Comparison of ENCODE assay signal across 12 mouse cellular contexts in genomic region chr8:10613371-10613770, GRCm38 (mm10).
DNase-seq lines count a peak whose midpoint lies in the region; ATAC-seq and TF ChIP-seq lines count a peak whose summit lies in the region.
"Had no signal": no experiment of that assay in that cellular context is flagged by ENCODE, and none has a peak within 500 bp of the region (broad histone marks: within the 10 kb centered on the region; RNA-seq: fewer than 3 reads in every experiment).

No protein-coding gene starts in this region.

- H3K9me3 ChIP-seq in intestine, postnatal 0 days (ENCODE audit: control insufficient read depth) = peaks cover 3% of the 10 kb centered on the region; the same call in 1 of the 2 replicates
- no peaks in the 10 kb centered on the region for H3K9me3 ChIP-seq in intestine, embryonic 15.5 days

- ATAC-seq in intestine, postnatal 0 days = no peak
- no peak for ATAC-seq in intestine, embryonic 15.5 days
- ATAC-seq: activated CD4-positive, CD25-positive, alpha-beta regulatory T cell, adult 4 months; intestine, embryonic 16.5 days had no signal

- peak; percentile 26; the same call in 1 of the 2 replicates for TF ChIP-seq CTCF in cerebellum, adult 2 months (IDR thresholded peaks at IDR 0.05; ENCODE audit: borderline replicate concordance, insufficient read depth, low read depth, low read length)
- TF ChIP-seq CTCF in intestine, postnatal 0 days (IDR thresholded peaks at IDR 0.05; ENCODE audit: low read depth) = peak; percentile 63
- TF ChIP-seq CTCF in lung, adult 2 months (IDR thresholded peaks at IDR 0.05; ENCODE audit: insufficient read depth, low read length) = peak; percentile 21; the same call in 1 of the 2 replicates

- DNase-seq in cerebellum, adult 2 months = no peak
- DNase-seq in cerebellum, adult 9-10 months = no peak
- DNase-seq in 3T3-L1 (ENCODE audit: low read depth, low spot score) = peak; percentile 40
- DNase-seq in lung, adult 2 months = no peak
- no peak for DNase-seq in frontal cortex, postnatal 25 days (ENCODE audit: low spot score in 2 of 2)
- no peak for DNase-seq in frontal cortex, adult 2 months (ENCODE audit: extremely low spot score in 1 of 2, low spot score in 1 of 2)
- DNase-seq: layer of hippocampus, postnatal 36 days; liver had no signal

- no peak overlapping the region for H3K4me3 ChIP-seq in cerebellum, adult 2 months (replicated peaks; ENCODE audit: insufficient read depth, low read depth, low read length)
- no peak overlapping the region for H3K4me3 ChIP-seq in intestine, postnatal 0 days (ENCODE audit: low read depth, low read length)
- no peak overlapping the region for H3K4me3 ChIP-seq in intestine, embryonic 15.5 days (replicated peaks)
- no peak overlapping the region for H3K4me3 ChIP-seq in lung, adult 2 months (replicated peaks; ENCODE audit: extremely low read depth, low read depth, low read length)

- no peaks in the 10 kb centered on the region for H3K36me3 ChIP-seq in intestine, postnatal 0 days (ENCODE audit: control insufficient read depth, insufficient read depth)
- no peaks in the 10 kb centered on the region for H3K36me3 ChIP-seq in intestine, embryonic 15.5 days

- 51% methylated on average over 2 of the region's 2 CpGs for WGBS in cerebellum, adult 2 months
- 50% methylated on average over 2 of the region's 2 CpGs for WGBS in intestine, postnatal 0 days
- WGBS in intestine, embryonic 15.5 days = 50% methylated on average over 2 of the region's 2 CpGs
- 32% methylated on average over 2 of the region's 2 CpGs for WGBS in lung, adult 2 months

- no peak overlapping the region for H3K27ac ChIP-seq in cerebellum, adult 2 months (ENCODE audit: insufficient read depth, low read length)
- no peak overlapping the region for H3K27ac ChIP-seq in intestine, postnatal 0 days (ENCODE audit: low read depth, low read length)
- H3K27ac ChIP-seq in intestine, embryonic 15.5 days = no peak overlapping the region

- TF ChIP-seq POLR2A in cerebellum, adult 2 months (IDR thresholded peaks at IDR 0.05; ENCODE audit: borderline replicate concordance, insufficient read depth, low read length) = no peak
- TF ChIP-seq POLR2A in lung, adult 2 months (IDR thresholded peaks at IDR 0.05; ENCODE audit: borderline replicate concordance, extremely low read depth, low read depth, low read length) = no peak

- no peak overlapping the region for H3K4me2 ChIP-seq in intestine, postnatal 0 days (replicated peaks; ENCODE audit: low read depth)
- H3K4me2 ChIP-seq in intestine, embryonic 15.5 days (replicated peaks) = no peak overlapping the region

- H3K27me3 ChIP-seq in cerebellum, adult 2 months (ENCODE audit: control insufficient read depth, insufficient read depth, low read length) = no peaks in the 10 kb centered on the region
- no peaks in the 10 kb centered on the region for H3K27me3 ChIP-seq in intestine, postnatal 0 days (replicated peaks; ENCODE audit: control insufficient read depth, insufficient read depth, low read length)
- no peaks in the 10 kb centered on the region for H3K27me3 ChIP-seq in intestine, embryonic 15.5 days (replicated peaks)

- H3K4me1 ChIP-seq in cerebellum, adult 2 months (ENCODE audit: control insufficient read depth, insufficient read depth, low read length) = no peaks in the 10 kb centered on the region
- H3K4me1 ChIP-seq in intestine, postnatal 0 days (replicated peaks; ENCODE audit: control insufficient read depth, insufficient read depth, low read length) = no peaks in the 10 kb centered on the region
- no peaks in the 10 kb centered on the region for H3K4me1 ChIP-seq in intestine, embryonic 15.5 days (replicated peaks)
- H3K4me1 ChIP-seq in lung, adult 2 months (ENCODE audit: control insufficient read depth, insufficient read depth, low read length) = no peaks in the 10 kb centered on the region

- no peak overlapping the region for H3K9ac ChIP-seq in intestine, postnatal 0 days (ENCODE audit: low read depth, low read length)
- no peak overlapping the region for H3K9ac ChIP-seq in intestine, embryonic 15.5 days
